Mouse (Mus musculus) ovary, postnatal 36 days (tissue): ENCODE data around the gene Slx4.
"Not testable (repeated sequence)": the region's sequence is repeated elsewhere in the genome, so short reads cannot be mapped to it uniquely, and the experiment has no call there.

Experiments
- DNase-seq: peaks from one replicate; pipeline ENCODE4 v3.0.0; 2022; ENCODE audit warnings: low spot score, mixed read lengths

Slx4 gene

DNA sequence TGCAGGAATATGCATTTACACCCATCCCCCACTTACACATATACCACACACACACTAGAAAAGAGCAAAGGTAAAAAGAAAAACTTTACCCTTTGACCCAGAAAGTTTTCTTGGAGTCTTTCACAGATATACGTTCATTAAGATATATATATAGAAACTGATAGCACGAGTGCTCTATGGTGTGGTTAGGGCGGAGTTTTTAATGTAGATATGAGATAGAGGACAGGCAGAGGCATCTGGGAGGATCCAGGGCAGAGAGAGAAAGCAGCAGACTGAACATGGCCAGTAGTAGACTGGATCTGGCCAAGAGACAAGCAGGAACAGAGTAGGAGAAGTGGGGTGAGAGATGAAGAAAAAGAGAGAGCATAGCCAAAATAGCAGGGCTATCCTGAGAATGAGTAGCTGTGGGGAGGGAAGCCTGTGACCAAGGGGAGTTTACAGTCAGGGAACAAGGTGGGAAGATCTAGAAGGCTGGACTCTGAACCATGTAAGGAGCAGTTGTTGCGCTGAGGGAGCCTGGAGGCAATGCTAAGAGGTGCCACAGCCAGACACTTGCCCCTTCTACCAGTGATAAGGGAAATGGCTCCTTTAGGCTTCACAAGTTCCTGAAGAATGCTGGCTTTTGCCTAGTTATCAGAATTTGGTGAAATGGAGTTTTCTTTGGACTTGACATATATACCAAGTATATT, 9.5 kb upstream of the Slx4 start:
- no peak for DNase-seq

DNA sequence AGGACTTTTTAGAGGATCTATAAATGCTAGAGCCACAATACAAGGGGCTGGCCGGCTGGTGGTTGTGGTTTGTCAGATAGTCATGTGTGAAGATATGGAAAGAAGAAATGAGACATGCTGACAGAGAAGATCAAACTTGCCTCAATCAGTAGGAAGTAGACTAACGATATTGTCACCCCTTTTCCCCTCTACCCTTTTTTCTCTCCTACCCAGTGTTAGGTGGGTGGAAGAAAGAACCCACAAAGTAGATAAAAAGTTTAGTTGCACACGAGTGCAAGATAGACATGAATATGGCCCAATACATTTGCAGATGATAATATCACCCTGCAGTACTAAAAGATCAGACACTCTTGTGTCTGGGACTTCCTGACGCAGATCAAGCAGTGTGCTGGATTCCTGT, 15.2 kb downstream of the Slx4 start:
- no peak for DNase-seq

DNA sequence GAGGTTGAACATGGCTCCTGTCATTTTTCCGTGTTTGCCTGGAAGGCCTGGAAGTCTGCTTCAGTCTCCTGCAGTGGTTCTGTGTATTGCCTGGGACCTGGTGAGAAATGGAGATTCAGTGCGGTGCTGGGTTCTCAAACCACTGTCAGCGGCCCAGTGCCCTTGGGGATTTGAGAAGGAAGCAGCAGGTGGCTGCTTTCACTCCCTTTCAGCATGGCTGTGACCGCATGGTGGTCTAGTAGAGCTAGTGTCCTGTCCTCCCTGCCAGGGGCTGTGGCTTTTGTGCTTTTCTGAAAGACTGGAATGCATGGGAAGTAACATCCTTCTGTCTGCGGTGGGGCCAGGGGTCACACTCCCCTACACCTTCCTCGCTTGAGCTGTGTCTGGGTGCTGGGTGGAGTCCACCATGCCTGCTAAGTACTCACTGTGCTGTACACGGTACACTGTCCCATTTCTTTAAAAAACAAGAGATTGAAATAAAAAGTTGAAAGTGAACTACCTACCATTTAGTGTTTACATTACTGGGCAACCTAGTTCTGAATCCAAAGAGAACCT, 20.3 kb downstream of the Slx4 start:
- no peak for DNase-seq

- DNase-seq: no peak
Observed at GRCm38 (mm10) chr16:3982173-3982572, 21.4 kb downstream of the Slx4 start.

DNA sequence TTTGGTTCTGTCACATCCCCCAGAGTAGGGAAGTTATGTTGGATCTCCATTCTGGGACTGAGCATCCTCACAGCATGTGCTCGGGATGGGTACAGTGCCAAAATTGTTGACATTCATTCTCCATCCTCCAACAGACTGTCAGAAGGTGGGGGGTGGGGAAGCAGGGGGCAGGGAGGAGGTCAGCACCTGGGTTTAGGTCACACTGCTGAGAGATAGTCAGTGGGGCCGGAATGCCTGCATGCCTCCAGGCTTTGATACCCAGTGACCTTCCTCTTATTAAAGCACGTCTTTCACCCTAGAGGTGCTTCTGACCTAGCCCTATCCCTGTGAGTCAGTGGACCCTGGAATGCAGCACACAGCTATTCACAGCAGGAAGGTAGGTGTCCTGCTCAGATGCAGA, 26.9 kb downstream of the Slx4 start:
- DNase-seq: no peak

GRCm38 (mm10) chr16:3976251-3976671, 27.3 kb downstream of the Slx4 start, which contains the start of gene Nlrc3:
Nlrc3 (minus strand) TSS chr16:3976632.
- DNase-seq: no peak

GRCm38 (mm10) chr16:3975658-3976057, 27.9 kb downstream of the Slx4 start:
- DNase-seq: no peak

- DNase-seq: not testable (repeated sequence)
Observed at GRCm38 (mm10) chr16:3974456-3974855, 29.1 kb downstream of the Slx4 start.

DNA sequence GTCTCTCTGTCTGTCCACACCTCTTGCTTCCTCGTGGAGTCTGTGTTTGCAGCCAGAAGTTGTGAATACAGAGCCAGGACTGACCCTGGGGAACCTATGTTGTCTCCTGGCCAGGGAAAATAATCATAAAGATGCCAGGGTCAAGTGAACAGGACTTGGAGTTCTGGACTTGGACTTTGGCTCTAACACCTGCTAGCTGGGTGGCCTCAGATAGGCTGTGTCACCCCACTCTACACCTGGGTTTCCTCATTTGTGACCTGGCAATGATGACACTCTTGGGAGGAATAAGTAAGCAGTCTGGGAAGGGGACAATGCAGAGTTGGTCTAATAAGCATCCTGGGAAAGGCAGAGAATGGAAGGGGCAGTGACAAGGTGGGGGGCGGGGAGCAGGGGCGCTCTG, 38.0 kb downstream of the Slx4 start:
- no peak for DNase-seq

- DNase-seq: no peak
Observed at GRCm38 (mm10) chr16:3964990-3965389, 38.6 kb downstream of the Slx4 start.

- DNase-seq: no peak
Observed at GRCm38 (mm10) chr16:3959261-3959660, 44.3 kb downstream of the Slx4 start.

- no peak for DNase-seq
Observed at GRCm38 (mm10) chr16:3956369-3956768, 47.2 kb downstream of the Slx4 start.

DNA sequence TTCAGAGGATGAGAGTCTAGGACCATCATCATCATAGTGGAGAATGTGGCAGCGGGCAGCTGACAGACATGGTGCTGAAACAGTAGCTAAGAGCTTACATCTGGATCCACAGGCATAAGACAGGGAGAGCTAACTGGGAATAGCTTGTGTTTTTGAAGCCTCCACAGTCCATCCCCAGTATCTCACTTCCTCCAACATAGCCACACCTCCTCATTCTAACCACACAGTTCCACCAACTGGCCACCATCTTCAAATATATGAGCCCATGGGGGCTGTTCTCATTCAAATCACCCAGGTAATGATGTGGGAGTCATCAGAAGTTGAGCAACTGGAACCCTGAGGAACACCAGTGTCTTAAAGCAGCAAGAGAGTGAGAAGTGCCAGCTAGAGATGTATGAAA, 52.4 kb downstream of the Slx4 start:
- DNase-seq: no peak

DNA sequence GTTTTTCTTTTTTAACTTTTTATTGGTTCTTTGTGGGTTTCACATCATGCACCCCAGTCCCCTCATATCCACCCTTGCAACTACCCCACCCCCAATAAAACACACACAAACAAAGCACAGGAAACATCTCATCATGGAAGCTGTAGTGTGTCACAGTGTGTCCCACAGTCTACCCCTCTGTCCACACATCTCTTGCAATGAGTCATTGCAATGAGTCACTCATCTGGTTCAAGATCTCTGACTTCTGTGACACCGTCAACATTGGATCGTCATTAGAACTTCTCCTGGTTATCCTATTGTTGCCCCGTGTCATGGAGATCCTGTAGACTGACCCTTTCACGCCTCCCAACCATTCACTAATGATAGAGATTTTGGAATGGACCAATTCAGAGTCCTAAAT, 68.9 kb downstream of the Slx4 start:
- DNase-seq: no peak

- DNase-seq: no peak
Observed at GRCm38 (mm10) chr16:3934091-3934490, 69.5 kb downstream of the Slx4 start.

- no peak for DNase-seq
Observed at GRCm38 (mm10) chr16:3933536-3933935, 70.0 kb downstream of the Slx4 start.

DNA sequence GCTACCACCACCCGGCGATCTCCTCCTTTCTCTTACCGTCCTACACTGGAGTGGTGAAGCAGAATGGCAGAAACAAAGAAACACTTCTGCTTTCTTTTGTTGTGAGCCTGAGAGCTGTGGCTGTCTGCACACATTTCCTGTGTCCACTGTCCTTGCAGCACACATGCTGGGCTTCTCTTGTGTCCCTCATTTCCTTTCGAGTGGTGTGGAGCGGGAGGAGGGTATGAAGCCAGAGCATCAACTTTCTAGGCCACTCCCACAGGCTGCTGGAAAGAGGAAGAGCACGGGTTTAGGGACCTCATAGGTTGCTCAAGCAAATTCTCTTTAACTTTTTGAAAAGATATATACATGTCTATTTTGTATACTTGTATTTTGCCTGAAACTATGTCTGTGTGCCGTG, 74.4 kb downstream of the Slx4 start:
- DNase-seq: no peak
